ENCODE assay signal across 8 mouse cellular contexts in the genomic region with DNA sequence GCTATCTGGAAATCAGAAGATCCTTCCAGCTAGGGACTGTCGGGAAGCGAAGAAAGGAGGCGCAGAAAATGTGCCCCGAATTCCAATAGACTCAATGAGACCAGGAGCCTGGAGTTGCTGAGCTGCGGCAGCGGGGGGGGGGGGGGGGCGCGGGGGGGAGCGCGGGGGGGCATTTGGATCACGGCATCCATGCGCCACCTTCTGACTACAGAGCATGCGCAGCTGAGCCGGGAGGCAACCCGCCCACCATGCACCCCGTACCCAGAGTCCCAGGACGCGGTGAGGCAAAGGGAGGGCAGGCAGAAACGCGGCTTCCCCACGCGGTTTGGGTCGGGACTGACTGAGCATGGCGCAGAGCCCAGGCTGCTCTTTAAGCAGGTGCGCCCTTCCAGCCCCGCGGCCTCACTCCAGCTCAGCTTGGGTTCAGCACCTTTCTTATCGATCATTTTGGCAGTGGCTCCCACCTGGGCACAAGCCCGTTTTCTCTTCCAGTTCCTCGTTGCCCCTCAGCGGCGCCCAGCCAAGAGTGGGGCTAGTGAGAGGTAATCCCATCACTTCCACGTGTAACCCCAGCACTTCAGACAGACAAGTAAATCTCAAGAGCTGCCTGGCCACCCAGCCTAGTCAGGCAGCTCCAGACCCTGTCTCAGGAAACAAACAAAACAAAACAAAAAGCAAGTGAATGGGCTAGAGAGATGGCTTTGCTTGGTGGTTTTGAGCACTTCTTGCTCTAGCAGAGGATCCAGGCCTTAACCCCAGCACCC. TPM values are rescaled to one million over a fixed set of nuclear protein-coding genes. Genes with fewer than 3 reads are reported as not detected.
DNase-seq lines count a peak whose midpoint lies in the region; ATAC-seq and TF ChIP-seq lines count a peak whose summit lies in the region.

No protein-coding gene starts in this region.

- peak overlapping the region; percentile 57 for H3K27ac ChIP-seq in intestine, embryonic 16.5 days (ENCODE audit: low read length)
- peak overlapping the region; percentile 87 for H3K27ac ChIP-seq in limb, embryonic 10.5 days

- WGBS in intestine, embryonic 16.5 days: under 1% methylated on average over 28 of the region's 33 CpGs
- under 1% methylated on average over 32 of the region's 33 CpGs for WGBS in limb, embryonic 10.5 days

- peak overlapping the region; percentile 78 for H3K4me2 ChIP-seq in intestine, embryonic 16.5 days (ENCODE audit: low read depth, low read length)

- peaks cover 3% of the 10 kb centered on the region for H3K4me1 ChIP-seq in G1E (ENCODE audit: insufficient read depth, low read depth, low read length)
- H3K4me1 ChIP-seq in intestine, embryonic 16.5 days (ENCODE audit: control insufficient read depth, insufficient read depth, low read length): peaks cover 5% of the 10 kb centered on the region; the same call in 1 of the 2 replicates
- peaks cover 12% of the 10 kb centered on the region for H3K4me1 ChIP-seq in limb, embryonic 10.5 days

- no peaks in the 10 kb centered on the region for H3K36me3 ChIP-seq in G1E (replicated peaks)
- no peaks in the 10 kb centered on the region for H3K36me3 ChIP-seq in intestine, embryonic 16.5 days (ENCODE audit: control insufficient read depth, insufficient read depth, low read length)
- H3K36me3 ChIP-seq in limb, embryonic 10.5 days: no peaks in the 10 kb centered on the region

- H3K4me3 ChIP-seq in G1E (ENCODE audit: low read depth, low read length): peak overlapping the region; percentile 38
- peak overlapping the region; percentile 53 for H3K4me3 ChIP-seq in intestine, embryonic 16.5 days (ENCODE audit: low read length)
- H3K4me3 ChIP-seq in limb, embryonic 10.5 days: peak overlapping the region; percentile 63

- ATAC-seq in G1E (ENCODE audit: extremely low read depth, insufficient number of reproducible peaks, low FRiP score, poor library complexity, severe bottlenecking): no peak
- ATAC-seq in intestine, embryonic 16.5 days: peak; percentile 80
- ATAC-seq in erythroid progenitor cell, adult 5-6 weeks (replicated peaks; ENCODE audit: low FRiP score, poor library complexity, severe bottlenecking): no peak

- no peak for TF ChIP-seq CTCF in G1E (IDR thresholded peaks at IDR 0.05; ENCODE audit: low read depth, low read length)

- peaks cover 24% of the 10 kb centered on the region for H3K27me3 ChIP-seq in G1E (ENCODE audit: insufficient read depth, low read length)
- H3K27me3 ChIP-seq in intestine, embryonic 16.5 days (replicated peaks; ENCODE audit: control insufficient read depth, insufficient read depth, low read length): no peaks in the 10 kb centered on the region
- H3K27me3 ChIP-seq in limb, embryonic 10.5 days (ENCODE audit: low read depth, poor library complexity, severe bottlenecking): no peaks in the 10 kb centered on the region

- no peaks in the 10 kb centered on the region for H3K9me3 ChIP-seq in G1E (replicated peaks)
- no peaks in the 10 kb centered on the region for H3K9me3 ChIP-seq in intestine, embryonic 16.5 days (ENCODE audit: control insufficient read depth, low read length)
- no peaks in the 10 kb centered on the region for H3K9me3 ChIP-seq in limb, embryonic 10.5 days (replicated peaks)

- H3K9ac ChIP-seq in intestine, embryonic 16.5 days (ENCODE audit: low read depth, low read length): peak overlapping the region; percentile 76

- DNase-seq in G1E (ENCODE audit: low spot score): no peak
- DNase-seq in cerebellum, postnatal 14 days: peak; percentile 52 to 57
- peak; percentile 31 to 44 for DNase-seq in frontal cortex, postnatal 25 days (ENCODE audit: low spot score in 2 of 2)
- DNase-seq in limb, embryonic 10.5 days (ENCODE audit: low spot score): peak; percentile 83
- DNase-seq in mesoderm, embryonic 11.5 days (ENCODE audit: low read depth, low spot score): peak; percentile 78
- DNase-seq in right cerebral cortex, postnatal 4 days: peak; percentile 70

RNA-seq across cellular contexts. Expression of a gene that starts 21.5 kb away (rescaled TPM):
- total RNA-seq in G1E (2014; fragmentation: Nextera tagmentation) (196 and 223 TPM in 2 replicates), G1E (2017) (409 and 435 TPM in 2 replicates)
- 353 and 439 TPM in 2 replicates for polyA plus RNA-seq in G1E (2012)
- polyA plus RNA-seq in intestine, embryonic 16.5 days (2015; fragmentation: Nextera tagmentation; extraction: Ambion mirVana): 112 and 117 TPM in 2 replicates
- polyA plus RNA-seq in limb, embryonic 10.5 days (2016; fragmentation: Nextera tagmentation; extraction: Ambion mirVana): 133 and 140 TPM in 2 replicates
- 34.2 and 49.9 TPM in 2 replicates for total RNA-seq in erythroid progenitor cell, adult 5-6 weeks (2015; ENCODE audit: low replicate concordance)
- 89.8 and 92.8 TPM in 2 replicates for total RNA-seq in erythroid progenitor cell, adult 5-6 weeks (2017; ENCODE audit: low replicate concordance)

RNA-seq across cellular contexts. Expression of a gene that starts 24.1 kb away (rescaled TPM):
- total RNA-seq in G1E (2014; fragmentation: Nextera tagmentation) (not detected in 2 replicates), G1E (2017) (not detected in 2 replicates)
- polyA plus RNA-seq in G1E (2012): 0.04 TPM in 1 of 2 replicates, not detected in the other
- 353 and 370 TPM in 2 replicates for polyA plus RNA-seq in intestine, embryonic 16.5 days (2015; fragmentation: Nextera tagmentation; extraction: Ambion mirVana)
- polyA plus RNA-seq in limb, embryonic 10.5 days (2016; fragmentation: Nextera tagmentation; extraction: Ambion mirVana): 33.4 and 49.5 TPM in 2 replicates
- 1.7 TPM in 1 of 2 replicates, not detected in the other for total RNA-seq in erythroid progenitor cell, adult 5-6 weeks (2015; ENCODE audit: low replicate concordance)
- 0.26 TPM in 1 of 2 replicates, not detected in the other for total RNA-seq in erythroid progenitor cell, adult 5-6 weeks (2017; ENCODE audit: low replicate concordance)

RNA-seq across cellular contexts. Expression of a gene that starts 47.8 kb away (rescaled TPM):
- total RNA-seq in G1E (2014; fragmentation: Nextera tagmentation): not detected in 2 replicates
- not detected in 2 replicates for total RNA-seq in G1E (2017)
- polyA plus RNA-seq in G1E (2012): not detected in 2 replicates
- 1,017 and 1,065 TPM in 2 replicates for polyA plus RNA-seq in intestine, embryonic 16.5 days (2015; fragmentation: Nextera tagmentation; extraction: Ambion mirVana)
- 29.3 and 42.6 TPM in 2 replicates for polyA plus RNA-seq in limb, embryonic 10.5 days (2016; fragmentation: Nextera tagmentation; extraction: Ambion mirVana)
- total RNA-seq in erythroid progenitor cell, adult 5-6 weeks (2015; ENCODE audit: low replicate concordance): not detected in 2 replicates
- total RNA-seq in erythroid progenitor cell, adult 5-6 weeks (2017; ENCODE audit: low replicate concordance): not detected in 2 replicates

RNA-seq across cellular contexts. Expression of a gene that starts 48.1 kb away (rescaled TPM):
- total RNA-seq in G1E (2014; fragmentation: Nextera tagmentation) (3.8 TPM in 1 of 2 replicates, not detected in the other), G1E (2017) (0.41 and 2.3 TPM in 2 replicates)
- polyA plus RNA-seq in G1E (2012): 0.55 and 0.63 TPM in 2 replicates
- polyA plus RNA-seq in intestine, embryonic 16.5 days (2015; fragmentation: Nextera tagmentation; extraction: Ambion mirVana): 26.4 and 28.6 TPM in 2 replicates
- polyA plus RNA-seq in limb, embryonic 10.5 days (2016; fragmentation: Nextera tagmentation; extraction: Ambion mirVana): 13.0 and 18.6 TPM in 2 replicates
- total RNA-seq in erythroid progenitor cell, adult 5-6 weeks (2015; ENCODE audit: low replicate concordance): 0.36 TPM in 1 of 2 replicates, not detected in the other
- not detected in 2 replicates for total RNA-seq in erythroid progenitor cell, adult 5-6 weeks (2017; ENCODE audit: low replicate concordance)

Comparison
In these comparisons a context has a peak if more than half of its experiments do, and no peak if none do; other contexts are left out.
1. RNA of a gene that starts 24.1 kb away (polyA plus RNA-seq): 353 to 370 TPM in intestine, embryonic 16.5 days and 33.4 to 49.5 TPM in limb, embryonic 10.5 days; 0.04 TPM in G1E; every median in the first group is over 10 times any median in the second.
2. RNA of a gene that starts 47.8 kb away (polyA plus RNA-seq): 1,017 to 1,065 TPM in intestine, embryonic 16.5 days; 29.3 to 42.6 TPM in limb, embryonic 10.5 days and not detected in G1E; every median in the first group is over 10 times any median in the second.
3. Peak in every context shown above with its lines, with median percentiles within 50 percentile points of each other: H3K4me3 ChIP-seq.